Mouse (Mus musculus): ENCODE data around the gene Dhdds. TPM values are rescaled to one million over a fixed set of nuclear protein-coding genes. Genes with fewer than 3 reads are reported as not detected.

Dhdds gene
- polyA plus RNA-seq, 2 experiments = 13.3 to 16.8 TPM

- TF ChIP-seq CTCF (IDR thresholded peaks at IDR 0.05; ENCODE audit: low read depth) = no peak
- TF ChIP-seq EP300 (IDR thresholded peaks at IDR 0.05; ENCODE audit: low read depth) = no peak
- 76% methylated on average over 10 of the region's 10 CpGs for WGBS (ENCODE audit: insufficient replicate concordance)
- ATAC-seq (ENCODE audit: insufficient read depth) (no peak), DNase-seq (ENCODE audit: low read depth in 3 of 3, low spot score in 3 of 3) (no peak)
- Histone ChIP-seq H3K27ac (no peak overlapping the region), H3K9ac (replicated peaks) (no peak overlapping the region), H3K36me3 (replicated peaks; ENCODE audit: control insufficient read depth, insufficient read depth, low read depth) (peaks cover 2% of the 10 kb centered on the region), H3K4me2 (ENCODE audit: low read depth) (no peak overlapping the region), H3K4me3 (ENCODE audit: insufficient read depth in 1 of 2, low read depth in 2 of 2, low read length in 2 of 2) (no peak overlapping the region), H3K4me1 (replicated peaks; ENCODE audit: control insufficient read depth in 2 of 2, insufficient read depth in 2 of 2, low read length in 1 of 2) (no peaks in the 10 kb centered on the region), H3K27me3 (ENCODE audit: control insufficient read depth, insufficient read depth, low read length) (no peaks in the 10 kb centered on the region), H3K9me3 (ENCODE audit: control insufficient read depth, low read length) (no peaks in the 10 kb centered on the region)
These were observed 22.6 kb downstream of the Dhdds start for GRCm38 (mm10) chr4:133978021-133978711.

- WGBS (ENCODE audit: insufficient replicate concordance) = 76% methylated on average over 8 of the region's 8 CpGs
- Histone ChIP-seq H3K27ac (no peak overlapping the region), H3K4me1 (replicated peaks; ENCODE audit: control insufficient read depth in 2 of 2, insufficient read depth in 2 of 2, low read length in 1 of 2) (peaks cover 6 to 9% of the 10 kb centered on the region in 2 experiments; a peak in 3 of 4 replicates), H3K9ac (replicated peaks) (no peak overlapping the region), H3K4me3 (ENCODE audit: insufficient read depth in 1 of 2, low read depth in 2 of 2, low read length in 2 of 2) (no peak overlapping the region), H3K4me2 (ENCODE audit: low read depth) (no peak overlapping the region), H3K27me3 (ENCODE audit: control insufficient read depth, insufficient read depth, low read length) (no peaks in the 10 kb centered on the region), H3K9me3 (ENCODE audit: control insufficient read depth, low read length) (no peaks in the 10 kb centered on the region), H3K36me3 (replicated peaks; ENCODE audit: control insufficient read depth, insufficient read depth, low read depth) (peaks cover 1% of the 10 kb centered on the region)
- ATAC-seq (ENCODE audit: insufficient read depth) = no peak
- TF ChIP-seq EP300 (IDR thresholded peaks at IDR 0.05; ENCODE audit: low read depth) = no peak
- TF ChIP-seq CTCF (IDR thresholded peaks at IDR 0.05; ENCODE audit: low read depth) = no peak
- no peak for DNase-seq (ENCODE audit: low read depth in 3 of 3, low spot score in 3 of 3)
These were observed 29.0 kb downstream of the Dhdds start for GRCm38 (mm10) chr4:133971741-133972140.

GRCm38 (mm10) chr4:133970876-133971275, 29.8 kb downstream of the Dhdds start:
- Histone ChIP-seq H3K4me1 (replicated peaks; ENCODE audit: control insufficient read depth in 2 of 2, insufficient read depth in 2 of 2, low read length in 1 of 2) (peaks cover 11 to 16% of the 10 kb centered on the region in 2 experiments), H3K27me3 (ENCODE audit: control insufficient read depth, insufficient read depth, low read length) (no peaks in the 10 kb centered on the region), H3K4me2 (ENCODE audit: low read depth) (no peak overlapping the region), H3K9ac (replicated peaks) (no peak overlapping the region), H3K9me3 (ENCODE audit: control insufficient read depth, low read length) (no peaks in the 10 kb centered on the region), H3K27ac (no peak overlapping the region), H3K4me3 (ENCODE audit: insufficient read depth in 1 of 2, low read depth in 2 of 2, low read length in 2 of 2) (no peak overlapping the region), H3K36me3 (replicated peaks; ENCODE audit: control insufficient read depth, insufficient read depth, low read depth) (peaks cover 10% of the 10 kb centered on the region)
- DNase-seq (ENCODE audit: low read depth in 3 of 3, low spot score in 3 of 3) (no peak), ATAC-seq (ENCODE audit: insufficient read depth) (no peak)
- 81% methylated on average over 13 of the region's 13 CpGs for WGBS (ENCODE audit: insufficient replicate concordance)
- no peak for TF ChIP-seq EP300 (IDR thresholded peaks at IDR 0.05; ENCODE audit: low read depth)
- TF ChIP-seq CTCF (IDR thresholded peaks at IDR 0.05; ENCODE audit: low read depth) = no peak

GRCm38 (mm10) chr4:133970196-133970595, 30.5 kb downstream of the Dhdds start:
- peaks cover 16% of the 10 kb centered on the region for H3K36me3 ChIP-seq (replicated peaks; ENCODE audit: control insufficient read depth, insufficient read depth, low read depth)
- no peak overlapping the region for H3K4me2 ChIP-seq (ENCODE audit: low read depth)
- no peak overlapping the region for H3K4me3 ChIP-seq (ENCODE audit: insufficient read depth in 1 of 2, low read depth in 2 of 2, low read length in 2 of 2)
- TF ChIP-seq CTCF (IDR thresholded peaks at IDR 0.05; ENCODE audit: low read depth) (no peak), EP300 (IDR thresholded peaks at IDR 0.05; ENCODE audit: low read depth) (no peak)
- WGBS (ENCODE audit: insufficient replicate concordance) = 56% methylated on average over 4 of the region's 4 CpGs
- ATAC-seq (ENCODE audit: insufficient read depth) (no peak), DNase-seq (ENCODE audit: low read depth in 3 of 3, low spot score in 3 of 3) (no peak)
- no peaks in the 10 kb centered on the region for H3K27me3 ChIP-seq (ENCODE audit: control insufficient read depth, insufficient read depth, low read length)
- H3K4me1 ChIP-seq (replicated peaks; ENCODE audit: control insufficient read depth in 2 of 2, insufficient read depth in 2 of 2, low read length in 1 of 2) = peaks cover 14 to 16% of the 10 kb centered on the region in 2 experiments
- H3K9me3 ChIP-seq (ENCODE audit: control insufficient read depth, low read length) = no peaks in the 10 kb centered on the region
- H3K27ac ChIP-seq = no peak overlapping the region
- no peak overlapping the region for H3K9ac ChIP-seq (replicated peaks)

- peak overlapping the region; percentile 89; the same call in 1 of the 2 replicates for H3K27ac ChIP-seq
- 65% methylated on average over 8 of the region's 8 CpGs for WGBS (ENCODE audit: insufficient replicate concordance)
- DNase-seq (ENCODE audit: low read depth in 3 of 3, low spot score in 3 of 3) (peak in 1 of 3 experiments; percentile 26), ATAC-seq (ENCODE audit: insufficient read depth) (no peak)
- no peak for TF ChIP-seq EP300 (IDR thresholded peaks at IDR 0.05; ENCODE audit: low read depth)
- peaks cover 19% of the 10 kb centered on the region for H3K36me3 ChIP-seq (replicated peaks; ENCODE audit: control insufficient read depth, insufficient read depth, low read depth)
- peak overlapping the region; percentile 100 for H3K4me2 ChIP-seq (ENCODE audit: low read depth)
- peaks cover 14 to 16% of the 10 kb centered on the region in 2 experiments for H3K4me1 ChIP-seq (replicated peaks; ENCODE audit: control insufficient read depth in 2 of 2, insufficient read depth in 2 of 2, low read length in 1 of 2)
- no peaks in the 10 kb centered on the region for H3K27me3 ChIP-seq (ENCODE audit: control insufficient read depth, insufficient read depth, low read length)
- H3K9me3 ChIP-seq (ENCODE audit: control insufficient read depth, low read length) = no peaks in the 10 kb centered on the region
- H3K4me3 ChIP-seq (ENCODE audit: insufficient read depth in 1 of 2, low read depth in 2 of 2, low read length in 2 of 2) = peak overlapping the region in 1 of 2 experiments; percentile 72; a peak in 2 of 4 replicates
- H3K9ac ChIP-seq (replicated peaks) = no peak overlapping the region; the same call in 1 of the 2 replicates
These were observed 31.5 kb downstream of the Dhdds start for GRCm38 (mm10) chr4:133969114-133969770.
